12 mouse cellular contexts compared by ENCODE assay signal in the genomic region with DNA sequence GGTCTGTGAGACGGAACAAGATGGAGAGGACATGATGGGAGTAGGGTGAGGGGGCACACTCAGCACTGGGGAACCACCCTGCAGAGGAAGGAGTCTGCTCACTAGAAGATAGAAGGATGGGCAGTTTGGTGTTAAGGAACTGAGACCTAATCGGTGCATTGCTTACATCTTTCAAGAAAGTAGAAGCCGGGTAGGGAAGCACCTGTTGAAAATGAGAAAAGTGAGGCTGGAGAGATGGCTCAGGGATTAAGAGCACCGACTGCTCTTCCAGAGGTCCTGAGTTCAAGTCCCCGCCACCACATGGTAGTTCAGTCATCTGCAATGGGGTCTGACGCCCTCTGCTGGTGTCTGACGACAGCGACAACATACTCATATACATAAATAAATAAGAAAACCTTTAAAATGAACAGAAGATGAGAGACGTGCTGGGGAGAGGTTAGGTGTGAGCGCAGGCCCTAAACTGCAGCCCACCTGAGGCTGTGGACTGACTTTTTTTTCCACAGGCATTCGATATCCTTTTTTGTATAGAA. TPM values are rescaled to one million over a fixed set of nuclear protein-coding genes. Genes with fewer than 3 reads are reported as not detected.
DNase-seq lines count a peak whose midpoint lies in the region; ATAC-seq and TF ChIP-seq lines count a peak whose summit lies in the region.
"Had no signal": no experiment of that assay in that cellular context is flagged by ENCODE, and none has a peak within 500 bp of the region (broad histone marks: within the 10 kb centered on the region; RNA-seq: fewer than 3 reads in every experiment).

No protein-coding gene starts in this region.

- H3K4me3 ChIP-seq in kidney, postnatal 0 days (replicated peaks; ENCODE audit: low read depth, low read length) = no peak overlapping the region
- no peak overlapping the region for H3K4me3 ChIP-seq in CH12.LX (replicated peaks in 1 of 3; ENCODE audit: low read depth in 2 of 3, low read length in 2 of 3, poor library complexity in 1 of 3)
- no peak overlapping the region for H3K4me3 ChIP-seq in small intestine, adult 2 months (ENCODE audit: low read depth, low read length)
- no peak overlapping the region for H3K4me3 ChIP-seq in cerebellum, adult 2 months (replicated peaks; ENCODE audit: insufficient read depth, low read depth, low read length)
- H3K4me3 ChIP-seq: forebrain, embryonic 15.5 days had no signal

- no peak overlapping the region for H3K4me2 ChIP-seq in kidney, postnatal 0 days (ENCODE audit: low read length)
- H3K4me2 ChIP-seq in CH12.LX (ENCODE audit: insufficient read depth, low read depth, poor library complexity, severe bottlenecking) = no peak overlapping the region
- H3K4me2 ChIP-seq: forebrain, embryonic 15.5 days had no signal

- no peaks in the 10 kb centered on the region for H3K79me2 ChIP-seq in CH12.LX (replicated peaks; ENCODE audit: control insufficient read depth, extremely low read depth, insufficient read depth, poor library complexity, severe bottlenecking)

- H3K4me1 ChIP-seq in kidney, postnatal 0 days (replicated peaks; ENCODE audit: insufficient read depth, low read length) = no peaks in the 10 kb centered on the region; the same call in 1 of the 2 replicates
- peaks cover 13 to 64% of the 10 kb centered on the region in 2 experiments for H3K4me1 ChIP-seq in CH12.LX (ENCODE audit: control insufficient read depth in 1 of 2, insufficient read depth in 2 of 2)
- H3K4me1 ChIP-seq in small intestine, adult 2 months (ENCODE audit: control insufficient read depth, insufficient read depth, insufficient read length, low read length) = peaks cover 5% of the 10 kb centered on the region
- no peaks in the 10 kb centered on the region for H3K4me1 ChIP-seq in cerebellum, adult 2 months (ENCODE audit: control insufficient read depth, insufficient read depth, low read length)

- H3K36me3 ChIP-seq in kidney, postnatal 0 days (ENCODE audit: insufficient read depth, low read length) = no peaks in the 10 kb centered on the region
- peaks cover 0 to 6% of the 10 kb centered on the region in 2 experiments for H3K36me3 ChIP-seq in CH12.LX (replicated peaks in 1 of 2; ENCODE audit: control insufficient read depth in 1 of 2, insufficient read depth in 1 of 2, low read length in 1 of 2)
- no peaks in the 10 kb centered on the region for H3K36me3 ChIP-seq in small intestine, adult 2 months (ENCODE audit: control insufficient read depth, insufficient read depth, low read length)
- H3K36me3 ChIP-seq: forebrain, embryonic 15.5 days had no signal

- DNase-seq in kidney, postnatal 0 days (ENCODE audit: low spot score) = no peak
- no peak for DNase-seq in kidney, adult 18-20 months
- DNase-seq in CH12.LX (ENCODE audit: extremely low read depth) (peak; percentile 84), R1 (ENCODE audit: low read depth, low spot score) (peak; percentile 31)
- DNase-seq in cerebellum, adult 2 months = no peak
- DNase-seq in cerebellum, postnatal 4 days (ENCODE audit: low spot score in 2 of 2) = no peak
- DNase-seq in gastrocnemius, postnatal 14 days = no peak
- DNase-seq: cerebellum, postnatal 36 days; heart, postnatal 10 days had no signal

- no peak for TF ChIP-seq POLR2A in CH12.LX (IDR thresholded peaks at IDR 0.05; ENCODE audit: low read depth, low read length)
- no peak for TF ChIP-seq POLR2A in small intestine, adult 2 months (IDR thresholded peaks at IDR 0.05; ENCODE audit: low read depth, low read length)
- TF ChIP-seq POLR2A in cerebellum, adult 2 months (IDR thresholded peaks at IDR 0.05; ENCODE audit: borderline replicate concordance, insufficient read depth, low read length) = no peak

- no peak for TF ChIP-seq EP300 in CH12.LX (IDR thresholded peaks at IDR 0.05; ENCODE audit: low read length)

- peak; percentile 71 for TF ChIP-seq RAD21 in CH12.LX (IDR thresholded peaks at IDR 0.05; ENCODE audit: low read depth, low read length)

- intact Hi-C loops in gastrocnemius, postnatal 14 days (cut with DNase I; ENCODE audit: low total_unique reads) = no loop called here

- H3K27me3 ChIP-seq in kidney, postnatal 0 days (ENCODE audit: insufficient read depth, low read length) = no peaks in the 10 kb centered on the region
- no peaks in the 10 kb centered on the region for H3K27me3 ChIP-seq in CH12.LX (replicated peaks)
- no peaks in the 10 kb centered on the region for H3K27me3 ChIP-seq in small intestine, adult 2 months (ENCODE audit: control insufficient read depth, insufficient read depth, low read length)
- H3K27me3 ChIP-seq in cerebellum, adult 2 months (ENCODE audit: control insufficient read depth, insufficient read depth, low read length) = no peaks in the 10 kb centered on the region
- H3K27me3 ChIP-seq: forebrain, embryonic 15.5 days had no signal

- no peak overlapping the region for H3K9ac ChIP-seq in kidney, postnatal 0 days (ENCODE audit: low read depth, low read length)
- H3K9ac ChIP-seq in CH12.LX (ENCODE audit: insufficient read depth, low read depth) = no peak overlapping the region
- H3K9ac ChIP-seq: forebrain, embryonic 15.5 days had no signal

- peak; percentile 45 for TF ChIP-seq CTCF in kidney, postnatal 0 days (IDR thresholded peaks at IDR 0.05; ENCODE audit: low read depth)
- peak; percentile 55 to 77; a peak in 3 of 4 replicates for TF ChIP-seq CTCF in CH12.LX (conservative IDR thresholded peaks at IDR 0.05 in 1 of 2, IDR thresholded peaks at IDR 0.05 in 1 of 2; ENCODE audit: low read depth in 2 of 2, low read length in 2 of 2)
- peak; percentile 62; the same call in 1 of the 2 replicates for TF ChIP-seq CTCF in small intestine, adult 2 months (IDR thresholded peaks at IDR 0.05; ENCODE audit: extremely low read depth, insufficient read length, insufficient replicate concordance, low read depth, low read length)
- no peak for TF ChIP-seq CTCF in cerebellum, adult 2 months (IDR thresholded peaks at IDR 0.05; ENCODE audit: borderline replicate concordance, insufficient read depth, low read depth, low read length)

- no peak for ATAC-seq in kidney, postnatal 0 days (replicated peaks; ENCODE audit: low FRiP score, low read depth)
- ATAC-seq: activated CD4-positive, CD25-positive, alpha-beta regulatory T cell, adult 4 months had no signal

- dilution Hi-C loops in CH12.LX (cut with MboI; ENCODE audit: extremely low pct_ligation_motif_present, extremely low pct_unique_long_range_greater_than_20kb, low sequenced_read_pairs) = no loop called here

- WGBS in kidney, postnatal 0 days = 77% methylated on average over 11 of the region's 11 CpGs
- WGBS in small intestine, adult 2 months = 66% methylated on average over 11 of the region's 11 CpGs
- WGBS in cerebellum, adult 2 months = 73% methylated on average over 11 of the region's 11 CpGs

- H3K27ac ChIP-seq in kidney, postnatal 0 days = no peak overlapping the region
- no peak overlapping the region for H3K27ac ChIP-seq in CH12.LX (ENCODE audit: insufficient read depth, low read depth)
- H3K27ac ChIP-seq in small intestine, adult 2 months (ENCODE audit: insufficient read depth, low read depth, low read length) = no peak overlapping the region
- no peak overlapping the region for H3K27ac ChIP-seq in cerebellum, adult 2 months (ENCODE audit: insufficient read depth, low read length)

- no peaks in the 10 kb centered on the region for H3K9me3 ChIP-seq in kidney, postnatal 0 days (replicated peaks; ENCODE audit: low read length)
- H3K9me3 ChIP-seq in CH12.LX (replicated peaks; ENCODE audit: low read length) = peaks cover 8% of the 10 kb centered on the region
- H3K9me3 ChIP-seq: forebrain, embryonic 15.5 days had no signal

- in situ Hi-C loops in CH12.LX (cut with MboI; ENCODE audit: low pct_ligation_motif_present, low pct_unique_long_range_greater_than_20kb, low sequenced_read_pairs) = no loop called here

TF ChIP-seq in CH12.LX, 34 proteins besides CTCF, POLR2A, EP300 and RAD21:
- 0 out of 2 replicates have a peak, but pooled peaks have one; percentile 31 for TF ChIP-seq TCF12 (IDR thresholded peaks at IDR 0.05; ENCODE audit: low read depth, low read length)
- peak; percentile 66; the same call in 1 of the 2 replicates for TF ChIP-seq MAX (IDR thresholded peaks at IDR 0.05; ENCODE audit: low read length)
- TF ChIP-seq IRF4 (IDR thresholded peaks at IDR 0.05; ENCODE audit: low read depth, low read length) = peak; percentile 45; the same call in 1 of the 2 replicates
- peak; percentile 85; the same call in 1 of the 2 replicates for TF ChIP-seq MYC (IDR thresholded peaks at IDR 0.05; ENCODE audit: low read depth, low read length)
- TF ChIP-seq SMC3 (IDR thresholded peaks at IDR 0.05; ENCODE audit: low read depth, low read length) = peak; percentile 86
- 0 out of 2 replicates have a peak, but pooled peaks have one; percentile 9 for TF ChIP-seq ZC3H11A (IDR thresholded peaks at IDR 0.05; ENCODE audit: low read depth, low read length)
- no peak for TF ChIP-seq NELFE (IDR thresholded peaks at IDR 0.05; ENCODE audit: low read depth, low read length)
- peak; percentile 91 for TF ChIP-seq TBP (conservative IDR thresholded peaks at IDR 0.05; ENCODE audit: low read depth, low read length)
- TF ChIP-seq MAZ (IDR thresholded peaks at IDR 0.05; ENCODE audit: low read depth, low read length) = no peak
- no peak; the same call in 1 of the 2 replicates for TF ChIP-seq ETS1 (conservative IDR thresholded peaks at IDR 0.05; ENCODE audit: low read depth, low read length)
- TF ChIP-seq USF1 (IDR thresholded peaks at IDR 0.05; ENCODE audit: low read depth, low read length) = no peak
- 0 out of 2 replicates have a peak, but pooled peaks have one; percentile 7 for TF ChIP-seq MAFK (IDR thresholded peaks at IDR 0.05; ENCODE audit: insufficient replicate concordance, low read length)

RNA-seq across cellular contexts. Expression of a gene that starts 25.1 kb away (rescaled TPM):
- 33.5 and 37.1 TPM in 2 replicates for polyA plus RNA-seq in kidney, postnatal 0 days (2015; fragmentation: Nextera tagmentation; extraction: Ambion mirVana)
- total RNA-seq in CH12.LX (2012; rRNA removed) = 32.1 and 32.8 TPM in 2 replicates
- total RNA-seq in CH12.LX (2014; rRNA removed) = 34.9 and 40.3 TPM in 2 replicates
- polyA plus RNA-seq in CH12.LX (2012; ENCODE audit: insufficient read length, low read depth) = 40.1 and 49.4 TPM in 2 replicates
- 6.5 and 12.4 TPM in 2 replicates for polyA plus RNA-seq in small intestine, adult 2 months (2012; rRNA removed)
- polyA plus RNA-seq in cerebellum, adult 2 months (2012; rRNA removed) = 31.7 and 32.2 TPM in 2 replicates
- 10 to 100 TPM; 26.1 to 28.7 TPM for total RNA-seq in gastrocnemius, postnatal 14 days (2021)

RNA-seq across cellular contexts. Expression of a gene that starts 53.9 kb away (rescaled TPM):
- polyA plus RNA-seq in kidney, postnatal 0 days (2015; fragmentation: Nextera tagmentation; extraction: Ambion mirVana) = 44.6 and 46.1 TPM in 2 replicates
- total RNA-seq in CH12.LX (2012; rRNA removed) (27.5 and 32.1 TPM in 2 replicates), CH12.LX (2014; rRNA removed) (34.8 and 36.1 TPM in 2 replicates)
- polyA plus RNA-seq in CH12.LX (2012; ENCODE audit: insufficient read length, low read depth) = 35.6 and 37.9 TPM in 2 replicates
- polyA plus RNA-seq in small intestine, adult 2 months (2012; rRNA removed) = 16.8 and 51.2 TPM in 2 replicates
- 9.1 and 10.4 TPM in 2 replicates for polyA plus RNA-seq in cerebellum, adult 2 months (2012; rRNA removed)
- total RNA-seq in gastrocnemius, postnatal 14 days (2021) = 10 to 100 TPM in 1 of 2 experiments, 1 to 10 TPM in 1; 9.0 to 10.1 TPM

Comparison
In these comparisons a context has a peak if more than half of its experiments do, and no peak if none do; other contexts are left out.
1. DNase-seq: peak in CH12.LX (single experiment) and R1 (single experiment); none in kidney, postnatal 0 days (single experiment), kidney, adult 18-20 months (single experiment), cerebellum, adult 2 months (0 of 2), cerebellum, postnatal 4 days (0 of 2) and gastrocnemius, postnatal 14 days (single experiment).